Mouse (Mus musculus): Measurements from ENCODE around the gene Lhfpl2. TPM values are rescaled to one million over a fixed set of nuclear protein-coding genes. Genes with fewer than 3 reads are reported as not detected.

Gene Lhfpl2
- polyA plus RNA-seq, 1 experiment from 2014 or later: 20.0 TPM

DNA sequence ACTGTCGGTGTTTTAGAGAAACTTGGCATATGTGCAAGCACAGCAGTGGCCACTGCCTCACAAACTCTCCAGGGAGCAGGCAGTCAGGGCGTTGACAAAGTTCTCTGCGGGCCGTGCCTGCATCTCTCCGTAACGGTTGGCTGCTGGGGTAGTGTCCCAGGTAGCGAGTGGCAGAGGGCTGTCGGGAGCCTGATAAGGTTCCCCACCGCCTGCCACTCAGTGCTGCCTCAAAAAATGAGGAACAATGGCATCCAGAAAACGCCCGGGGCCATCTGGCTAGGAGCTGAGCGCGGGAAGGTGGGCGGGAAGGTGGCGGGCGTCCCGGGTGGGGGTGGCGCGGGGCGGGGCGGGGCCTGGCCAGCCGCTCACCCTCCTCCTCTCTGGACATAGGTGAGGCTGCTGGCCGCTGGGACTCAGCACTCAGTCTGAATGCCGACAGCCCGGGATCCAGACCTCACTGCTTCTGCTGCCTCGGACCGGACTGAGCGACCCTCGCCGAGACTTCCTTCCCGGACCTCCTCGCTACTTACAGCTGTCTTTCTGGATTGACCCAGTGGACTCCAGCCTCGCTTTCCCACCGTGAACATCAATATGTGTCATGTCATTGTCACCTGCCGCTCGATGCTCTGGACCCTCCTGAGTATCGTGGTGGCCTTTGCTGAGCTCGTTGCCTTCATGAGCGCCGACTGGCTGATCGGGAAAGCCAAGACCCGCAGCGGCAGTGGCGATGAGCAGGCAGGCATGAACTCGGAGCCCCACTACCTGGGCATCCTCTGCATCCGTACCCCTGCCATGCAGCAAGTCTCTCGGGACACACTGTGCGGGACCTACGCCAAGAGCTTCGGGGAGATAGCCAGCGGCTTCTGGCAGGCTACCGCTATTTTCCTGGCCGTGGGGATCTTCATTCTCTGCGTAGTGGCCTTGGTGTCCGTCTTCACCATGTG is 116.3 kb downstream of the Lhfpl2 start:
- Histone ChIP-seq H3K9ac (peak overlapping the region; percentile 53), H3K4me2 (peak overlapping the region; percentile 99), H3K4me1 (replicated peaks) (peaks cover 44% of the 10 kb centered on the region), H3K27me3 (peaks cover 12% of the 10 kb centered on the region; the same call in 1 of the 2 replicates), H3K4me3 (peak overlapping the region; percentile 50), H3K36me3 (no peaks in the 10 kb centered on the region), H3K27ac (replicated peaks) (peak overlapping the region; percentile 55), H3K9me3 (no peaks in the 10 kb centered on the region)
- ATAC-seq (ENCODE audit: low FRiP score, low read depth): peak; percentile 35
- WGBS: 3% methylated on average over 49 of the region's 55 CpGs

DNA sequence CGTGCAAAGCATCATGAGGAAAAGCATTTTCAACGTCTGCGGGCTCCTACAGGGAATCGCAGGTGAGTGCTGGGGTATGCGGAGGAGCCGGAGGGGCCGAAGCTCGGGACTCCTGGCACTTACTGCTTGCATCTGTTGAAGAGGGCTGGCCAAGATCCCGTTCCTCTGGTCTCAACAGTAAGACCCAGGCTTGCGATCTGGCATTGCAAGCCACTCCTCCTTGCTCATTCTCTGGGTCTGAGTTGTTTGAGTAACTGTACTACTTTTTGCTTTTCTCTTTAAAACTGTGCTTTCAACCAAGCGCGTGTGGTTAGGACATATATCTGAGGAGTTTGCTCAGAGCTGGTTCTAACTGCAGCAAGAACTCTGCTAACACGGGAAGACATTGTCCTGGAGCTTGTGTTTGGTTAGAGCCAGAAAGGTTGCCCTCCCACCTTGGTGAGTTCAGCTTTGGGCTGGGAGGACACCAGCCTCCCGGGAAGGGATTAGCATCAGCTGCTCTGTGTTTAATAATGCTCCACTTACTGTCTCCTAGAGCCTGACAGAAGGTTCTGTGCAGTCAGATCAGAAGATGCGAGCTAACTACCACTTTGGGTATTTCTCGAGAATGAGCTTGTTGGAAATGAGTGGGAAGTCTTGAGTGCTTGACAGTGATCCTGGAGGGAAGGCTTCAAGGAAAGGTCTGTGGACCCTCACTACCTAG is 117.1 kb downstream of the Lhfpl2 start:
- Histone ChIP-seq H3K36me3 (no peaks in the 10 kb centered on the region), H3K27ac (replicated peaks) (peak overlapping the region; percentile 42), H3K9me3 (no peaks in the 10 kb centered on the region), H3K9ac (peak overlapping the region; percentile 53), H3K4me1 (replicated peaks) (peaks cover 48% of the 10 kb centered on the region), H3K27me3 (peaks cover 12% of the 10 kb centered on the region; the same call in 1 of the 2 replicates), H3K4me3 (peak overlapping the region; percentile 50), H3K4me2 (peak overlapping the region; percentile 99)
- peak; percentile 6; the same call in 1 of the 2 replicates for ATAC-seq (ENCODE audit: low FRiP score, low read depth)
- 18% methylated on average over 16 of the region's 16 CpGs for WGBS

DNA sequence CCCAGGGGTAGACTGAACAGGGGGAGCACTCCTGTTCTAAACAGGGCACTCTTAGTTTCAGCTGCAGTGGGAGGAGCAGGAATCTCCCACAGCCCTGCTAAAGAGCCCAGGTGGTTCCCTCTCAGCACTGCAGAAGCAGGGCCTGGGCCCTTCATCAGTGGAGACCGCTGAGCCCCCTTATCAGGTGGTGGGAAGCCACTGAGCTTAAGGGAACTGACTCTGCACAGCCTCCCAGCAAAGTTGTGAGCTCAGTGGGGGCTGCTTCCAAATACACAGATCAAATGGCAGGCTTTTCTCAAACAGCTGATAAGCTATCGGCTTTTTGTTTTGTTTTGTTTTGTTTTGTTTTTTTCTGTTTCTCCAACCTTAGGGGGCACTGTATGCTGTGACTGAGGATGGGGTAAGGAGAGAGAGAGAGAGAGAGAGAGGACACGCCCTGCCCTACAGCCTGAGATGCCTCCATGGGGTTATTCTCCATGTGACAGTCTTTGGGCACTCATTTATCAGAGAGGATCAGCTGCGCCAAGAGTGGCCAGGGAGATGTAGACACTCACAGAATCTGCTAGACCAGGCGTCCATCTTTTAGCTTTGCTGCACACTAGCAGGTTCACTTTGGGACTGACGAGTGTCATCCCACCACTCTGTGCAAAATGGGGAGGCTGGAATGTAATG is 117.9 kb downstream of the Lhfpl2 start:
- 62% methylated on average over 6 of the region's 6 CpGs for WGBS
- Histone ChIP-seq H3K27ac (replicated peaks) (no peak overlapping the region; the same call in 1 of the 2 replicates), H3K36me3 (no peaks in the 10 kb centered on the region), H3K9ac (no peak overlapping the region; the same call in 1 of the 2 replicates), H3K9me3 (no peaks in the 10 kb centered on the region), H3K4me3 (peak overlapping the region; percentile 50), H3K4me1 (replicated peaks) (peaks cover 48% of the 10 kb centered on the region), H3K4me2 (peak overlapping the region; percentile 99), H3K27me3 (peaks cover 12% of the 10 kb centered on the region; the same call in 1 of the 2 replicates)
- ATAC-seq (ENCODE audit: low FRiP score, low read depth): no peak

DNA sequence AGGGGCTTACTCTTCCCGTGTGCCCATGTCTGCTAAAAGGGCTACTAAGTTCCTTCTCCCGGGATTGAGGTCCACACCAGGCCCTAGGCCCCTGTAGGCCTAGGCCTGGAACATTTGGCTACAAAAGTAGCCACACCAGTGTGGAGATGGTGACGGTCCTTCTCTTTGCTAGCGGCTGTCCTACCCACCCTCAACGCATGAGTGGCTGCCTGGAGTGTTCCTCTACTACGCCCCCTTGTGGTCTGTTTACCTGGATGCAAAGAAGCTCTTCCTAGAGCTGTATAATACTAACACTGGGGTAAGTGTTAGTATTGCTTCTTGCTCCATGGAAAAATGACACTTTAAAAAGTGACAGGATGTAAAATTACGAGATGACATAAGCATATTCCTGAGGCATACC is 119.6 kb downstream of the Lhfpl2 start:
- no peaks in the 10 kb centered on the region for H3K36me3 ChIP-seq
- H3K4me1 ChIP-seq (replicated peaks): peaks cover 48% of the 10 kb centered on the region
- H3K27me3 ChIP-seq: peaks cover 10% of the 10 kb centered on the region; the same call in 1 of the 2 replicates
- 66% methylated on average over 7 of the region's 7 CpGs for WGBS
- no peak overlapping the region for H3K4me2 ChIP-seq
- no peaks in the 10 kb centered on the region for H3K9me3 ChIP-seq
- ATAC-seq (ENCODE audit: low FRiP score, low read depth): no peak
- H3K27ac ChIP-seq (replicated peaks): no peak overlapping the region
- no peak overlapping the region for H3K9ac ChIP-seq
- no peak overlapping the region for H3K4me3 ChIP-seq

DNA sequence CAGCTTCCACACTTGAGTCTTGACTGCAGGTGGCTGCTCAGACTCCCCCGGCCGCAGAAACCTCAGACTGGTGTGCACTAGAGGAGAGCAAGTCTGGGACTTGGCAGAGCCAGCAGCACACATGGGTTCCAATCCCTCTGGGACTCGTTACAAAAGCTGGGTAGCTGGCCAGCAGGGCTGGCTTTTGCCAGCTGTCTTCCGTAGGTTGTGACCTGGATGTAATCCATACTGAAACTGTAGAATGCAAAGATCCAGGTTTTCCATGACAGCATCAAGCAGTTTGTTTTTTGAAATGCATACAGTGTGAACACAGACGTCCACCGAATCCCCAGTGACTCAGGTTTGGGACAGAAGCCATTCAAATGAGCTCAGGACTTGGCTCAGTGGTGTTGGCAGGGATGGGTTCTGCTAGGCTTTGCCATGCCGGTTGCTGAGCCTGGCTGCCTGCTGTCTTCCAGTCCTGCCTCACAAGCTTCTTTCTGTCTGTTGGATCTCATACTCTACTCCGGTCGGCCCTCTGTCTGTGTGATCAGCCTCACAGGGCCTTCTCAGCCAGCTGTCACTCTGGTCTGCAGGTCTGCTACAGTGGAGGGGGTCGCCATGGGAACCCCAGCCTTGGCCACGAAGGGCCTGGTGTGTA is 120.9 kb downstream of the Lhfpl2 start:
- H3K4me2 ChIP-seq: peak overlapping the region; percentile 7; the same call in 1 of the 2 replicates
- H3K36me3 ChIP-seq: no peaks in the 10 kb centered on the region
- peak overlapping the region; percentile 46 for H3K27ac ChIP-seq (replicated peaks)
- H3K4me3 ChIP-seq: no peak overlapping the region
- peaks cover 40% of the 10 kb centered on the region for H3K4me1 ChIP-seq (replicated peaks)
- no peaks in the 10 kb centered on the region for H3K9me3 ChIP-seq
- 44% methylated on average over 11 of the region's 11 CpGs for WGBS
- H3K27me3 ChIP-seq: peaks cover 7% of the 10 kb centered on the region; the same call in 1 of the 2 replicates
- ATAC-seq (ENCODE audit: low FRiP score, low read depth): peak; percentile 87
- no peak overlapping the region for H3K9ac ChIP-seq

DNA sequence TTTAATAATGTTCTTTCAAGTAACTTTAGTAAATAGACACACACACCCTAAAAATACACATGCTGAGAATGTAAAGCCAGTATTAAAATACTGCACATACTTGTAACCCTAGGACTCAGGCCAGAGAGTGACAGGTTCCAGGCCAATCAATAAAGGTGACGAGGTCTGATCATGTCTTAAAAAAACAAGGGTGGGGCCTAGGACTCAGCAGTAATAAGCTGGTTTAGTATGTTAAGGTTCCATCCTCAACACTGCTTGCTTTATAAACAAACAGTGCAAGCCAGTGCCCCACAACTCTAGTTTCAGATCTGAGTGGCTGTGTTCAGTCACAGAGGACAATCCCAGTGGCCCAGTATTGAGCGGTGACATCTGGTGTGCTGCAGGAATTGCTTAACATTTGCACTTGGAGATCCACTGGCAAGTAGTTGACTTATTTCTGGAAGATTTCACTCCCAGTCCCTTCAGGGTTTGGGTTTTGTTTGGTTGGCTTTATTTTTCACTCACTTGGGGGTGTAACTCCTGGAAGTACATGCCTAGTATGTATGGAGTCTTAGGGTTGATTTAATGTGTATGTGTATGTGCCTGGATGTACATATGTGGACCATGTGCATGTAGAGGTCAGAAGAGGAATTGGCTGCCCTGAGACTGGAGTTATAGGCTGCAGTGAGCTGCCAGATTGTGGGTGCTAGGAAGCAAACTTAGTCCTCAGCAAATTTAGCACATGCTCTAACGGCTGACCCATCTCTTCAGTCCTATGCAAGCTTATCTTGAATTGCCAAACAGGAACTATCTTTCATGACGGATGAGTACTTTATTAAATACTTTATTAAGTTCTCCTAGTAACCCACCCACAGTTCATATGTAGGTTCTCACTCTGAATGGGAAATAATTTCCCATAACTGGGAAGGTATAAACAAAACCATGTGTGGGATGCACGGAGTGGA is 123.2 kb downstream of the Lhfpl2 start:
- H3K27ac ChIP-seq (replicated peaks): no peak overlapping the region
- H3K4me2 ChIP-seq: no peak overlapping the region
- H3K9ac ChIP-seq: no peak overlapping the region
- no peaks in the 10 kb centered on the region for H3K27me3 ChIP-seq
- H3K4me1 ChIP-seq (replicated peaks): peaks cover 18% of the 10 kb centered on the region
- no peak overlapping the region for H3K4me3 ChIP-seq
- 89% methylated on average over 5 of the region's 5 CpGs for WGBS
- H3K36me3 ChIP-seq: no peaks in the 10 kb centered on the region
- no peaks in the 10 kb centered on the region for H3K9me3 ChIP-seq
- no peak for ATAC-seq (ENCODE audit: low FRiP score, low read depth)

DNA sequence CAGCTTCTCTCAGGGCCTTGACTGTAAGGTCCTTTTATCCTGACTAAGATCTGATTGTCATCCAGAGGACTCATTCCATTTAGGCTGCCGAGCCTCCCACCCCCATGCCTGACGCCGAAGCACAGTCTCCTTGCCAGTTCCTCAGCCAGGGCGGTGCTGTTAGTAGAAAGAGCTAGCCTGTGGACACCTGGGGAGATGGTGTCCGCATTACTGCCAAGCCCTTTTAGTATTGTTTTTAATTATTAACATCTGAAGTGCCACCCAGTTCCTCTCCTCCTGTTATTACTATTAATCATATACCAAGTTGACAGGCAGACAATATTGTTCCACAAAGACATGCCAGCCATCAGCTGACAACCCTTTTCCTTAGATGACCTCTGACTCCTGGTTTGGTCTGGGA is 124.4 kb downstream of the Lhfpl2 start:
- no peak for ATAC-seq (ENCODE audit: low FRiP score, low read depth)
- H3K36me3 ChIP-seq: no peaks in the 10 kb centered on the region
- H3K4me1 ChIP-seq (replicated peaks): peaks cover 16% of the 10 kb centered on the region
- no peak overlapping the region for H3K4me2 ChIP-seq
- WGBS: 74% methylated on average over 5 of the region's 5 CpGs
- H3K27me3 ChIP-seq: no peaks in the 10 kb centered on the region
- no peak overlapping the region for H3K27ac ChIP-seq (replicated peaks)
- H3K9me3 ChIP-seq: no peaks in the 10 kb centered on the region
- no peak overlapping the region for H3K9ac ChIP-seq
- H3K4me3 ChIP-seq: no peak overlapping the region

DNA sequence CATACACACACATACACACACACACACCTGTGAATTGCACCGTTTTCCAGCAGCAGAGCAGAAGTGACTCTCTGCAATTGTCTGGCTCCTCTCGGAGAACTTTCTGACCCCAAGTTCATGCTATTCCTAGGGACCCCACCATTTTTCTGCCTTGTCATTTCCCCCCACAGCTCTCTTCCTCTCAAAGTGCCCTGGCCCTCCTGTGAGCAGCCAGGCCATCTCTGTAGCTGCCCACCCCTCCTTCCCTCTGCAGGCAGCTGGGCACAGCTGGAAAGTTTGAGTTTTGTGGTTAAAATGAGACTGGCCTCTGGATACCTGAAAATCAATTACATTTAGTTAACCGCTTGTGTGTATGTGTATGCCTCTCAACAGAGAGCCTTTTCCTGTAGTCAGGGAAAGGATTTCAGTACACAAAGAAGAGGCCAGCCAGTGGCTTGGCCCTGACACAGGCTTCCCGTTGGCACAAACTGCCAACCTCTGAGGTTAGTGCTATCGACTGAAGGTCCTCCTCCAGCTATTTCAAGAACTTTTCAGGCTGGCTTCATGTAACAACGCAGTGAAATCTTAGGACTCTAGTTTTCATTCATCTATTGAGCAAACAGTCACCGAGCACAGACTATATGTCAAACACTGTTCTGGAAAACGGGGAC is 125.9 kb downstream of the Lhfpl2 start:
- Histone ChIP-seq H3K27me3 (no peaks in the 10 kb centered on the region), H3K4me3 (no peak overlapping the region), H3K36me3 (no peaks in the 10 kb centered on the region), H3K9me3 (no peaks in the 10 kb centered on the region), H3K4me2 (no peak overlapping the region), H3K4me1 (replicated peaks) (peaks cover 17% of the 10 kb centered on the region), H3K27ac (replicated peaks) (no peak overlapping the region), H3K9ac (no peak overlapping the region)
- ATAC-seq (ENCODE audit: low FRiP score, low read depth): no peak
- 85% methylated on average over 8 of the region's 8 CpGs for WGBS

DNA sequence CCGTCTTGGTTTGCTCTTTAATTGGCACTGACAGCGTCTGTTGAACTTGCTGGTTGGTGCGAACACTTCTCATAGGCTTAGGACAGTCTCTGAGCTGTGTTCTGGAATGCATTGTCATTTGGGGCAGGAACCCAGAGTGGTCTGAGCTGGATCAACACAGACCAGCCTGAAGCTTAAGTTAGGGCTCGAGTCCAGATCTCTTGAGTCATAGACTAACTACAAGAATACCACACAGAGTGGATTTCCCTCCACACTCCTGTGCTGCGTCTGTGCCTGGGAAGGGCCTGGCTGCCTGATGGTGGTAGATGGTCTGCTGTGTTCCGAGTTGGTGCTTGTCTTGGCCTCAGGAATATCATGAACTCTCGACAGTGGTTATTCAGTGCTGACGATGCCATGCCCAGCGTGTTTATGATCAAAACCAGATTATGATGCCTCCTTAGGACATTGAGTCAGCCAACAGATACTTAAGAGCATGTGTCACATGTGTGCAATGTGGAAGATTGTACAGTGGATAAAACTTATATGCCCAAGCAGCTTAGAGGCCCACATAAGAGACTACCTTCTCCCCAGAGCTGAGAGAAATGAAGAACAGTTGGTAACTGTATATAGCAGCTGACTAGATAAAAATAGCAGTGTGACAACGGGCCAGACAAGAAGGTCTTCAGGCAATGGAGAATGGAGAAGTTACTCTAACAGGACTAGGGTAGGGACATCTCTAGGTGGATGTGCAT is 127.3 kb downstream of the Lhfpl2 start:
- Histone ChIP-seq H3K27me3 (no peaks in the 10 kb centered on the region), H3K4me3 (no peak overlapping the region), H3K9me3 (no peaks in the 10 kb centered on the region), H3K4me1 (replicated peaks) (peaks cover 15% of the 10 kb centered on the region; the same call in 1 of the 2 replicates), H3K9ac (no peak overlapping the region), H3K4me2 (no peak overlapping the region), H3K36me3 (no peaks in the 10 kb centered on the region), H3K27ac (replicated peaks) (no peak overlapping the region)
- ATAC-seq (ENCODE audit: low FRiP score, low read depth): no peak
- 92% methylated on average over 10 of the region's 10 CpGs for whole genome bisulfite sequencing

DNA sequence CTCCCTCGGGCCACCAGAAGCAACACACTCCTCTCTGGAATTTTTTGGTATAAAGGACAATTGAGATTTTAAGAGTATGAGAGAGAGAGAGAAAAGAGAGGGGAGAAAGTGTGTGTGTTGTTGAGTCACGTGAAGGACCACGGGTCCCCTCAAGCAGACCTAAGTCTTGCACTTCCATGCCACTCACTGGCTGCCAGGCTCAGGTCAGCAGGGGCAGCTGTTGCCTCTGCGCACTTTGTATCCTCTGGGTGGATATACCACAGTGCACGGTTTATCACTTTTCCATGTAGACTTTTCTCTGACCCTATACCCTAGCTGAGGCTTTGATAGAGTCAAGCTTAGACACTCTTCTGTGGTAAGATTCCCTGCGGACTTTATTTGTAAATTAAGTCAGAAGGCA is 128.0 kb downstream of the Lhfpl2 start:
- Histone ChIP-seq H3K27me3 (no peaks in the 10 kb centered on the region), H3K36me3 (no peaks in the 10 kb centered on the region), H3K4me2 (no peak overlapping the region), H3K4me1 (replicated peaks) (peaks cover 15% of the 10 kb centered on the region; the same call in 1 of the 2 replicates), H3K27ac (replicated peaks) (no peak overlapping the region), H3K9ac (no peak overlapping the region), H3K4me3 (no peak overlapping the region), H3K9me3 (no peaks in the 10 kb centered on the region)
- ATAC-seq (ENCODE audit: low FRiP score, low read depth): no peak
- 76% methylated on average over 6 of the region's 6 CpGs for WGBS

Data from hindbrain, embryonic 15.5 days (tissue).